Mouse (Mus musculus): ENCODE measurements around the gene Tekt4.

The Tekt4 gene

GRCm38 (mm10) chr17:25433617-25434606 is 20.5 kb upstream of the Tekt4 start, which contains the start of gene Cacna1h:
Gene Cacna1h (minus strand): TSS chr17:25433783.
- peak in 1 of 2 experiments; percentile 17 for DNase-seq

DNA sequence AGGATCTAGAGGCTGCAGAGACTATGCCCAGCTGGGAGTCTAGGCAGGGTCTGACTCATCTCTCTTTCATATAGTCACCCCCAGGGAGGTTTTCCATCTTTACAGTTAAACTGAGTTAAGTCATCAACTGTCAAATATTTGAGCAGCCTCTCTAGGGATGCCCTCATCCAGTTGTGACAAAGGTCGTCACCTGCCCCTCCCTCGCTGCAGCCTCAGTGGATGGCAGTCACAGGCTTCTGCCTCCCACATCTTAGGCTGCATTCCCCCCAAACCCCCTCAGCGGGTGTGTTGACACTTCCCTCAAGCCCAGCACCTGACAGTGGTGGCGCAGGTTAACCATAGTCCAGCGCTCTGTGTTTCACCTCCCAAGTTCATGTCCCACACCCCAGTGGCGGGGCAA is 13.0 kb upstream of the Tekt4 start:
- DNase-seq, result no peak

GRCm38 (mm10) chr17:25442889-25443288 is 11.5 kb upstream of the Tekt4 start:
- no peak for DNase-seq

DNA sequence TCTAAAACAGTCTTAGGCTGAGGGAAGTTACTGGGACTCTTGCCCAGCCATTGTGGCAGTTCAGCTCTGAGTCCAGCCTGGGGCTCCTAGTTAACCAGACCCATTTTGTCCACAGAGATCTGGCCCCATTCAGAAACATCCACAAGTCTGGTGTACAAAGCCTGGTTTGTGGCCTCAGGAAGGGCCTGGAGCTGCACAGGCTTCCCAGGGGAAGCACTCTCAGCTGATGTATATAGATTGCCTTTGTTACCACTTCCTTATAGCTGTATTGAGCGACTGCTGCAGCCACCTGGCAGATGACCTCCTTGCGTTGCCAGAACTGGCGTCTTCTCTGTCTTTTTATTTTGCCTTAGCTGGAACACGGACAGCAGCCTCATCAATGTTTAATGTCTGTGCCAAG is 9.3 kb upstream of the Tekt4 start:
- DNase-seq, result no peak

- no peak for DNase-seq
Observed at GRCm38 (mm10) chr17:25445841-25446240, 8.6 kb upstream of the Tekt4 start.

GRCm38 (mm10) chr17:25447865-25448264 is 6.5 kb upstream of the Tekt4 start:
- DNase-seq, result no peak

DNA sequence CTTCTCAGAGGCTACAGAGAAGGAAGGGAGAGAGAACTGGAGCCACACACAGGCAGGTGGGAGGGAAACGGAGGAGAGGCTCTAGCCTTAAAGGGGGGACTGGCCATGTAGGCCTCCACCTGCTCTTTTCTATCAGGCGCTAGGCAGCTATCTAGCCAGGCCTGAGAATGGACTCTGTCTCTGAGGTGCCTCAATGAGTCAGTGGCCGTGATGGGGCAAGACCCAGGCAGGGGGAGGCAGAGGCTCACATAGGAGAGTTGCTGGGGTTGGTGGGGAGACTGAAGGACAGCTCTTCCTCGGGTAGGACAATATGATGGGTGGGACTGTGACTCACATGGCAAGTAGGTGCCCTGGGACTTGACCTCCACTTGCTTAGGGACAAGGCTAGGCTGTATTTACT is 4.1 kb upstream of the Tekt4 start:
- no peak for DNase-seq

DNA sequence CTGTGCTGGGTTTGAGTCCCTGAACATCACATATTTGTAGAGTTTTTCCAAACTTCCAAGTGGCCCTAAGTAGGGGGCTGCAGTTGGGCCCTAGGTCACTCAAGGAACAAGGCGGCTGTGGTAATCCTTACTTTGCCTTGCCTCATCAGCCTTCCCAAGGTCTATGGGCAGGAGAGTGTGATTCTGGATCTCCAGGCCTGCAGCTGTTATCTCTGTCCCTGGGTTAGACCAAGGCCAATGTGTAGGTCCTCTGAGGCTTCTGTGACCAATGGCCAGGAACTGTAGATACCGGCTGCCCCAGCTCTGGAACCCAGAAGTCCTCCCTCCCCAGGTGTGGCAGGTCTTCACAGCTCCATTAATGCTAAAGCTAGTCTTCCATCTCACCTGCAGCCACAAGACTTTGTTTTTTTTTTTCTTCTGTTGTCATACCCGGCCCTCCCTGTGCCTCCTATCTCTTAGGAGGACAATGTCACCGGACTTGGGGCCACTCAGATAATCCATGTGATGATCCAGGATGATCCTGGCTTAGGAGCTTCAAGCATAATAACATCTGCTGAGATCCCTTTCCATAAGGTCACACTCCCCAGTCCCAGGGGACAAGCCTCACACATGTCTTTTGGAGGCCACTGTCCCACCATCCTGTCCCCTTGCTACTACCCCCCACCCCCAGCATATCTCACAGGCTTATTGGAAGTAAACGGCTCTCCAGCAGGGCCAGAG is 2.0 kb upstream of the Tekt4 start:
- no peak for DNase-seq

- DNase-seq, result no peak
Observed at GRCm38 (mm10) chr17:25456540-25456939, 2.1 kb downstream of the Tekt4 start.

GRCm38 (mm10) chr17:25462236-25462875 is 7.9 kb downstream of the Tekt4 start:
- no peak for DNase-seq

- no peak for DNase-seq
Observed at GRCm38 (mm10) chr17:25463326-25463945, 9.0 kb downstream of the Tekt4 start.

- DNase-seq, result no peak
Observed at GRCm38 (mm10) chr17:25464091-25464490, 9.7 kb downstream of the Tekt4 start.

GRCm38 (mm10) chr17:25466257-25466656 is 11.8 kb downstream of the Tekt4 start:
- DNase-seq, result no peak

DNA sequence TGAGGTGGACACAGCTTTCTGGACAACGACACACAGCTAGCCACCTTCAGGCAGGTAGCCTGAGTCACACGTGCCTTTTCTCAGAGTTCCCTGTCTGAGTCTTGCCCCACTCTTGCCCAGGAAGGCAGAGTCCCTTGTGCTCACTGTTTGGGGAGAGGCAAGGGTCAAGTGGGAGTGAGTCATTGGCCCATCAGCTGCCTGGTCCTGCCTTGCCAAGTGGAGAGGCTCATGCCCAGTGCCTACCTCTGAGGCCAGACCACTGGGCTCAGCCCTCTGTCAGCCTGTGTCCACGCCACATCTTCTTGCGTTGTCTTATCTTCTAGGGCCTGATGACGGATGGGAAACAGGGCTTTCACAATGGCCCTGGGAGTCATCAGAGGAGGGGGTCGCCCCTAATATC is 13.4 kb downstream of the Tekt4 start:
- peak; percentile 27 to 59 for DNase-seq

- no peak for DNase-seq
Observed at GRCm38 (mm10) chr17:25468301-25468700, 13.9 kb downstream of the Tekt4 start.

DNA sequence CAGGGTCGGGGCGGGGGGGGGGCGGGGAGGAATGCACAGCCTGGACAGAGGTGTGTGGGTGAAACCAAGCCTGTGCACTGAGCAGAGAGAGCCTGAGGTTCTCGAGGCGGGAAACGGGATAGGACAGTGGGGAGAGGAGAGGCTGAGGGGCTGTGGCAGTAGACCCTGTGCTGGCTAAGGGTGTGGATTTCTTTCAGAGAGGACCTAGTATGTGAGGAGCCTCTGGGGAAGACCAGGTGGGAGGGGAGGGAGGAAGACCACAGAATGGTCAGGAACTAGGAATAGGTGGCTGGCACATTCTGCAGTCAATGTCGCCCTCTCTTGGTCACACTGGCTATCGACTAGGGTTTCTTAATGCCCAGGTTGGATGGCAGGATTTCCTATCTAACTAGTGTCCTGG is 15.4 kb downstream of the Tekt4 start:
- DNase-seq, result peak; percentile 40 to 54

DNA sequence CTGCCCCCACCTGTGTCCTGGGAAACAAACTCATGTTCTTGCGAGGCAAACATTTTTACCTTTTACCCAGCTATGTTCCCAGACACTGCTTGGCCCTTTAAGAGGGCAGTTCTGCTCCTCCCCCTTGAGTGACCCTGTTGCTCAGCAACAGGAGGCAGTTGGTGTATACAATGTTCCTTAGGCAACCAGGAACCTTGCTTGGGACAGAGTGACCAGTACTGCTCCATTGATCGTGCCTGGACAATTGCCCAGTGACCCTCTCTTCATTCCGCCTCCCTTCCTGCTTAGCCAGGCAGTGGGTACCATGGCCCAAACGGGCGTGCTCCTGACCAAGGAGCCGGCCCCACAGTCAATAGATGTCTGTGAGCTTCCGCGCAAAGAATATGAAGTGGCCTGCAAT is 17.0 kb downstream of the Tekt4 start:
- peak; percentile 64 to 81 for DNase-seq

DNA sequence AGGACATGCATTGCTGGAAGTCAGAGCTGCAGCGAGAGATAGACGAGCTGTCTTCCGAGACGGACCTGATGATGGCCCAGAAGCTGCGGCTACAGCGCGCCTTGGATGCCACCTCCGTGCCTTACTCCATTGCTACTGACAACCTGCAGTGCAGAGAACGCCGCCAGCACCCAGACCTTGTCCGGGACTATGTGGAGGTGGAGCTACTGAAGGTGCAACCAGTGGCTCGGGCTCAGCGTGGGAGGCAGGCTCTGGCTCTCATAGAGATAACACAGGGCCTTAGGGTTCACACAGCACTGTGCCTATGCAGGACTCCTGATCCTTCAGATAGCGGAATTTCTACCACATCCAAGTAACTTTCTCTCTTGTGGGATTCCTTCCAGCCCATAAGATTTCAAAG is 17.6 kb downstream of the Tekt4 start:
- DNase-seq, result peak; percentile 18 to 50

DNA sequence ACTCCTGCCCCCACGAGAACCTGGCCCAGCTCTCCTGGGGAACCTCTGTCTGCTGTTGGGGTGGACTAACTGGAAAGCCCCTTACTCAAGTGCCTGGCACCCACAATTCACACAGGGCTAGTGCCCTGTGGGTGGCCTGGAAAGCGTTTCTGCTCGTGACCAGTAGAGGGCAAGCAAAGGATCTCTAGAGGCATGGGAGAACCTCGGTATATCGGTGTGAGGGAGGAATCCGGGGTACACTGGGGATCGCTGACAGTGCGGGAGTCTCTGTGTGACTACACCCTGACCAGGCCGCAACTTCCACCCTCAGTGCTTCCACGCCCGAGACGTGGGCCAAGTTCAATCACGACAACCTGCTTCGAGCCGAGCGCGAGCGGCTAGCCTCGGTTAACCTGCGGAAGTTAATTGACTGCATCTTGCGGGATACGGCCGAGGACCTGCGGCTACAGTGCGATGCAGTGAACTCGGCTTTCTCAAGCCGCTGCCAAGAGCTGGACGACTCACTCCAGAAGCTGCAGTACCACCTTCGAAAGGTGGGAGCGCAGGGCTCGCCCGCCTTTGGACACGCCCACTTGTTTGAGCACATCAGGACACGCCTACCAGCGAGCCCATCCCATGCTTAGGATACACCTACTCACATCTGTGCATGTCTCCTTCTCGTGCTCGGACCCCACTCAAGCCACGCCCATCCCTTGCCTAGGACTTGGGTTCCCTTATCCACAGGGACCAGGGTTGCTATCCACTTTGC is 20.1 kb downstream of the Tekt4 start:
- peak; percentile 68 to 79 for DNase-seq

DNA sequence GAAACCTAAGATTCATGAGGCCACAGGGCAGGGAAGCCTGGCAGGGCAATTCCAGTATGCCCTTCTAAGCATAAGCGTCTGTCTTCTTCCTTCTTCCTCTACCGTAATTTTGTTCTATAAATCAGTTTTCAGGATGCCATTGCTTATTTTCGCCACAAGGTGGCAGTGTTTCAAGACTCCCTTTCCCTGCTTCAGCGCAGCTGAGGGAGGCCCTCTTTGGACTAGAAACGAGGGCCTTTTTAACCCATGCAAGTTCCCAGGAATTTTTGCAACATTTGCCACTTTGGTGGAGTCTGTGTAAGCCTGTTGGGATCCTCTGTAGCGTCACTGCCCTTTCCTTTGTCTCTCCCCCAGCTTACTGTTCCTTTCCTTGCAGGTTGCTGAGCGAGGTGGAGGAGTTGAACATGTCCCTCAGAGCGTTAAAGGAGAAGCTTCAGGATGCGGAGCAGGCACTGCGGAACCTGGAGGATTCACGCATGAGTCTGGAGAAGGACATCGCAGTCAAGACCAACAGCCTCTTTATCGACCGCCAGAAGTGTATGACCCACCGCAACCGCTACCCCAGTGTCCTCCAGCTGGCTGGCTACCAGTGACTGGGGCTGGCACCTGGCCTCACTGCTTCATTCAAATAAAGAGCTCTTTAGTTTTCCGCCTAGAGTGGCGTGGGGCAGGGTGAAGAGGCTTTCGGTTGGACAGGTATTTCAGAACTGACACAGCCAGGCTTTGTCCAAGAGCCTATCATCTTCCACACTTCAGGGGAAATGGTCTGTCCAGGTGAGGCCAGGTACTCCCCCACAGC is 21.7 kb downstream of the Tekt4 start:
- DNase-seq, result peak; percentile 48 to 53

- no peak for DNase-seq
Observed at GRCm38 (mm10) chr17:25480152-25480551, 25.7 kb downstream of the Tekt4 start.

Data from lung, adult 18-20 months (tissue).